Mouse (Mus musculus): ENCODE data around the gene Hc. TPM values are rescaled to one million over a fixed set of nuclear protein-coding genes. Genes with fewer than 3 reads are reported as not detected.

Hc gene
- polyA plus RNA-seq, 1 experiment from 2014 or later, result not detected

- ATAC-seq (ENCODE audit: low read depth), result no peak
- Histone ChIP-seq H3K27ac (replicated peaks) (no peak overlapping the region), H3K36me3 (no peaks in the 10 kb centered on the region), H3K4me2 (no peak overlapping the region), H3K9me3 (no peaks in the 10 kb centered on the region), H3K27me3 (no peaks in the 10 kb centered on the region; the same call in 1 of the 2 replicates), H3K4me1 (replicated peaks) (no peaks in the 10 kb centered on the region; the same call in 1 of the 2 replicates), H3K4me3 (no peak overlapping the region), H3K9ac (no peak overlapping the region)
- whole genome bisulfite sequencing, result 86% methylated on average over 13 of the region's 13 CpGs
Measured at GRCm38 (mm10) chr2:34943556-34944120, 117.6 kb downstream of the Hc start.

- ATAC-seq (ENCODE audit: low read depth), result no peak
- Histone ChIP-seq H3K4me3 (no peak overlapping the region), H3K27ac (replicated peaks) (no peak overlapping the region), H3K4me2 (no peak overlapping the region), H3K27me3 (no peaks in the 10 kb centered on the region; the same call in 1 of the 2 replicates), H3K9ac (no peak overlapping the region), H3K9me3 (no peaks in the 10 kb centered on the region), H3K4me1 (replicated peaks) (peaks cover 10% of the 10 kb centered on the region; the same call in 1 of the 2 replicates), H3K36me3 (no peaks in the 10 kb centered on the region)
- WGBS, result 79% methylated on average over 11 of the region's 11 CpGs
Measured at GRCm38 (mm10) chr2:34941061-34941675, 120.1 kb downstream of the Hc start.

DNA sequence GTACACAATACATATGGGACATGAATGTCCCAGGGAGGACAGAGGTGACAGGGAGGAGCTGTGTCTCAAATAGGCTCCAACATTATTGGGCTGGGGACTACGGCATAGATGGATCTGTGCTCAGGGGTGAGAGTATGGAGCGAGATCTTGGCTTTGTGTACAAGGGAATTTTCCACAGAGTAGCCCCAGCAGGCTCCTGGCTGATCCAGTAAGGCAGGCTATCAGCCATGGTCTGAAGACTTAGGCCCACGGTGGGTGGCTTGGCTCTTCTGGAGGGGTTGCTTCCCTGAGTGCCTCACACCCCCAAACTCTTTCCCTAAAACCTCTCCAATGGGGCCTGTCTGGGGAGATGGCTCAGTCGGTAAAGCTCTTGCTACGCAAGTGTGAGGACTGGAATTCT, 121.0 kb downstream of the Hc start:
- no peak for ATAC-seq (ENCODE audit: low read depth)
- Histone ChIP-seq H3K9ac (no peak overlapping the region), H3K4me1 (replicated peaks) (peaks cover 10% of the 10 kb centered on the region; the same call in 1 of the 2 replicates)

GRCm38 (mm10) chr2:34938269-34939208, 122.7 kb downstream of the Hc start:
- ATAC-seq (ENCODE audit: low read depth), result no peak
- no peaks in the 10 kb centered on the region for H3K36me3 ChIP-seq

More for the DNA sequence above, 121.0 kb downstream of the Hc start:
- H3K27me3 ChIP-seq, result no peaks in the 10 kb centered on the region; the same call in 1 of the 2 replicates
- H3K4me2 ChIP-seq, result no peak overlapping the region
- WGBS, result 83% methylated on average over 5 of the region's 5 CpGs
- no peak overlapping the region for H3K27ac ChIP-seq (replicated peaks)
- no peaks in the 10 kb centered on the region for H3K9me3 ChIP-seq
- H3K36me3 ChIP-seq, result no peaks in the 10 kb centered on the region
- H3K4me3 ChIP-seq, result no peak overlapping the region

DNA sequence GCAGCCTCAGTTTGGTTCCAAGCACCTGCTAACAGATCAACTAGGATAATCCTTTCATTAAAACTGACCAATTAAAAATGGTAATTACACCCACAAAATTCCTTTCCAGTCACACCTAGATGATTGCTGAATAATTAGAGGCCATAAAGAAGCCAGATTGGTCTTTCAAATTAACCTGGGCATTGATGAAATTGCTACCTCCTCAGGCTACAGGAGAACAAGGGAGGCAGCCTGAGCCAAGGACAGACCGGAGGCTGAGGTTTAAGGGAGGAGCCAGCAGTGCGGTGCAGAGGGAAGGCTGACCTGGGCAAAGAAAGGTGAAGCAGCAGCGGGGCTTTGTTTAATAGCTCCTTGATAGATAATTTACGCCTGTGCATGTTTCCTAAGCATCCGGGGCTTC, 123.8 kb downstream of the Hc start:
- Histone ChIP-seq H3K4me1 (replicated peaks) (peaks cover 10% of the 10 kb centered on the region; the same call in 1 of the 2 replicates), H3K27me3 (no peaks in the 10 kb centered on the region; the same call in 1 of the 2 replicates), H3K9ac (no peak overlapping the region), H3K4me2 (no peak overlapping the region), H3K36me3 (no peaks in the 10 kb centered on the region), H3K9me3 (no peaks in the 10 kb centered on the region), H3K4me3 (no peak overlapping the region), H3K27ac (replicated peaks) (no peak overlapping the region)
- peak; percentile 67; the same call in 1 of the 2 replicates for ATAC-seq (ENCODE audit: low read depth)
- 23% methylated on average over 5 of the region's 5 CpGs for WGBS

More at GRCm38 (mm10) chr2:34938269-34939208, 122.7 kb downstream of the Hc start:
- Histone ChIP-seq H3K4me2 (no peak overlapping the region), H3K9me3 (no peaks in the 10 kb centered on the region), H3K27ac (replicated peaks) (no peak overlapping the region), H3K9ac (no peak overlapping the region), H3K27me3 (no peaks in the 10 kb centered on the region; the same call in 1 of the 2 replicates), H3K4me1 (replicated peaks) (peaks cover 10% of the 10 kb centered on the region; the same call in 1 of the 2 replicates), H3K4me3 (no peak overlapping the region)
- WGBS, result 77% methylated on average over 8 of the region's 8 CpGs

Other genes with a start within 250 kb of the Hc start
- gene Fbxw2, start 235.1 kb downstream of the Hc start, polyA plus RNA-seq (2015; fragmentation: Nextera tagmentation; extraction: Ambion mirVana), result 76.6 and 80.1 TPM in 2 replicates
- gene Gm34653, start 228.4 kb downstream of the Hc start, polyA plus RNA-seq (2015; fragmentation: Nextera tagmentation; extraction: Ambion mirVana), result not detected in 2 replicates
- gene Cutal, start 187.0 kb downstream of the Hc start, polyA plus RNA-seq (2015; fragmentation: Nextera tagmentation; extraction: Ambion mirVana), result 0.21 and 0.30 TPM in 2 replicates
- 87.4 and 90.4 TPM in 2 replicates for gene Psmd5, start 186.5 kb downstream of the Hc start, polyA plus RNA-seq (2015; fragmentation: Nextera tagmentation; extraction: Ambion mirVana)
- gene Phf19, start 147.4 kb downstream of the Hc start, polyA plus RNA-seq (2015; fragmentation: Nextera tagmentation; extraction: Ambion mirVana), result 1.8 TPM in 2 replicates
- 1.7 and 2.9 TPM in 2 replicates for gene Traf1, start 99.7 kb downstream of the Hc start, polyA plus RNA-seq (2015; fragmentation: Nextera tagmentation; extraction: Ambion mirVana)
- gene AI182371, start 40.1 kb upstream of the Hc start, polyA plus RNA-seq (2015; fragmentation: Nextera tagmentation; extraction: Ambion mirVana), result 0.22 and 0.52 TPM in 2 replicates
- gene Cntrl, start 48.1 kb upstream of the Hc start, polyA plus RNA-seq (2015; fragmentation: Nextera tagmentation; extraction: Ambion mirVana), result 9.7 and 10.4 TPM in 2 replicates
- 428 and 458 TPM in 2 replicates for gene Rab14, start 139.7 kb upstream of the Hc start, polyA plus RNA-seq (2015; fragmentation: Nextera tagmentation; extraction: Ambion mirVana)
- 38.4 and 40.4 TPM in 2 replicates for gene Gsn, start 194.9 kb upstream of the Hc start, polyA plus RNA-seq (2015; fragmentation: Nextera tagmentation; extraction: Ambion mirVana)

Data from neural tube, embryonic 13.5 days (tissue).